Mouse (Mus musculus): ENCODE measurements around the gene Akr1b8.
A peak's percentile ranks its signal among the peaks of the same experiment; 100 is the strongest.
"Not testable (repeated sequence)": the region's sequence is repeated elsewhere in the genome, so short reads cannot be mapped to it uniquely, and the experiment has no call there.

Gene Akr1b8

DNA sequence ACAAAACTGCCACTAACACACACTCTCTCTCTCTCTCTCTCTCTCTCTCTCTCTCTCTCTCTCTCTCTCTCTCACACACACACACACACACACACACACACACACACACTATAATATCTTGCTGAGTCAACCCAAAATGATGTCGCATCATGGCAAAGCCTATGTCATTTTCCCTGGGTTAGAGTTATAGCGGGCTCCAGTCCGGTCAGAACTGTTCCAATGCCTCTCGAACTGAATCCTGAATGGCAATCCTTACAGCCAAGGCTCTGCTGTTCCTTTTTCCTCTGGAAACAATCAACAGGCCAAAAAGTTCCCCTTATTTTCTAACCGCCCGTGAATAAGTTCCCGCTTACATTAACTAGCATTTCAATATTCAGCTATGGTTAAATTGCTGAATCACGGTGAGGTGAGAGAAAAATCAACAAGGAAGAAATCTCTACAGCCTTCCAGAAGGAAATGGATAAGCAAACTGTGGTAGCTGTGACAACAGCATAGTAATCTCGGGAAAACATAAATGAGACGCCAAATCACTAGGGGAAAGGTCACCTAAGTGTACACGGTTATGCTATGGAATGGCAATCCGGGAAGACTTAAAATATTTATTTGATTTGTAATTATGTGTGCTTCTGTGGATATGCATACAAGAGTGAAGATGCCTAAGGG is 3.8 kb upstream of the Akr1b8 start:
- DNase-seq, result no peak

DNA sequence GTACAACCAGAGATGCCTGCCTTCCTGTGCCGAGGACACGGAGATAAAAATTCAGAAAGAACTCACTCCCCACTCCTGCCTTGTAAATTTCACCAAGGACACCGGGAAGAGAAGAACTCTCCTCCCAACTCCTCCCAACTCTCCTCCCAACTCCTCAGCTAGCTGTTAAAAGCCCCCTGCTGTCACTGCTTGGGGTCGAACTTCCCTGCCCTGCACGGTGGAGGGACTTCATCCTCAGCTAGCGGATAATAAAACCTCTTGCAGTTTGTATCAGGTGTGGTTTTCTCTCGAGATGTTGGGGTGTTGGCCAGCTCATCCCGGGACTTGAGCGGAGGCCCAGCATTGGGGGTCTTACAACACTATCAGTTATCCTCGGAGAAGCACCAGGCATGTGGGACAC is 2.4 kb upstream of the Akr1b8 start:
- not testable (repeated sequence) for DNase-seq

DNA sequence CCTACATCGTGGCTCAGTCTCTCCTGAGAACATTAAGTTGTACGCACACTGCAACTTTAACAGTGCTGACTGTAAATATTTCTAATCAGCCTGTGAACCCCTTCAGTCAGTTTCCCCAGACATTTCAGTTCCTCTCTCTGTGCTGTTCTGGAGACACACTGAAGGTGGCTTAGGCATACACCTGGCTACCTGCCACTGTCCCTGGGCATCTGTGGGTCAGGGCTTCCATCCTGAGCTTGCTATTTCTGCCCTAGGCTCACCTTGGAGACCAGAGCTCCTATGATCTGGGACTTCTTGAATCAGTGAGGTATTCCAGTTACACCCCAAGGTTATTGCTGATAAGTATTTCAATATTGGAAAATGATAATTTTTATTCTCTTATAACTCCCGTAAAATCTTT is 1.5 kb upstream of the Akr1b8 start:
- no peak for DNase-seq

DNA sequence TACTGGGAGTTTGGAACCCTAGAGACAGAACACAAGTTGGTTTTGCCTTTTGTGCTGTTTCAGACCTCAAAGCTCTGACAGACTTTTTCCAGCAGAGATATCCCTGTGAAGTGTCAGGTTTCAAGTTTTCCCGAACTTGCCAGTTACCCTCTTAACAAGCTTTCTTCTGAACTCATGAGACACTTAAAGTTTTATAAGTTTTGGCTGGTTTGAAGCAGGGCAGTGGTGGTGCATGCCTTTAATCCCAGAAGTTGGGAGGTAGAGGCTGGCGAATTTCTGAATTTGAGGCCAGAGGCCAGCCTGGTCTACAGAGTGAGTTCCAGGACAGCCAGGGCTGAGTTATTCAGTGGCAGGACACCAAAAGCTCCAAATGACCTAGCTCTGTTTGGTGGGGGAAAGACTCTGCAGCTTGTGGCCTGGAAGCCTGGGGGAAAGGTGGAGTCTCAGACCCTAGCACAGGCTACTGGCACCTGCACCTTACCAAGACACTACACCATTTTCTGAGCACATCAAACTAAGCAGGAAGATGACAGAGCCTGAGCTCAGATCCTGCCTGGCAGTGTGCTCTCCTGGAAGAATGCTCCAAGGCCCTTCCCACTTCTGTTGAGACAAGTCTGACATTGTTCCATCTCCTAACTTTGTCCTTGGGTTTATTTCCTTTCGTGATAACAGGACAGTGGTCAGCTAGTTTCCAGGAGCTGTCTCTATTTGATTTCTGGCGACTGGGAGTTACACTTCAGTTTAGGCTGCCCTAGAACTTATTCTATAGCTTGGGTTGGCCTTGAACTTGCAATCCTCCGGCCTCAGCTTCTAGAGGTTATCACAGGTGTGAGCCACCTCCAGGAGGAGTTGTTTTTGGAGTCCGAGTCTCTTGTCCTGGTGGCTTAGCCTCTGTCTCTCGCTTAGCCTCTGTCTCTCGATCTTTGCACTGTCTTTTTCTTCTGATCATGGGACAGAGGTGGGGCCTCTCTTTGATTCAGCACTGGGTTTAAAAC is 732 bp downstream of the Akr1b8 start:
- DNase-seq, result no peak

DNA sequence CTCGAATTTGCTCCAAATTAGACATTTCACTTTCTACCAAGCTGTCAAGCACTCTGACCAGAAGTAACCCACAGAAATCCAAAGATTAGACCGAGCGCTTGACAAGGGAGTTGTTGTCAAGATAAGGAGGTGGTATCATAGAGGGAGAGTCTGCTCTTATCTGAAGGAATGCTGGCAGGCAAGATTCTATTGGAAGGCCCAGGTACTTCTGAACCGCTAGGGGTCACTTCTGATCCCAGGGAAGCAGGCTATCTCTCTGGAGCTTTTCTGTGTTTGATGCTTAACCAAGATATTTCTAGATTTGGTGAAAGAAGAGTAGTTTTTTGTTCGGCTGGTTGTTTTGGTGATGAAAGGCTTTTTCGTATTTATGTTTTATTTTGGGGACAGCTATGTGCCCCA is 1.4 kb downstream of the Akr1b8 start:
- DNase-seq, result no peak

DNA sequence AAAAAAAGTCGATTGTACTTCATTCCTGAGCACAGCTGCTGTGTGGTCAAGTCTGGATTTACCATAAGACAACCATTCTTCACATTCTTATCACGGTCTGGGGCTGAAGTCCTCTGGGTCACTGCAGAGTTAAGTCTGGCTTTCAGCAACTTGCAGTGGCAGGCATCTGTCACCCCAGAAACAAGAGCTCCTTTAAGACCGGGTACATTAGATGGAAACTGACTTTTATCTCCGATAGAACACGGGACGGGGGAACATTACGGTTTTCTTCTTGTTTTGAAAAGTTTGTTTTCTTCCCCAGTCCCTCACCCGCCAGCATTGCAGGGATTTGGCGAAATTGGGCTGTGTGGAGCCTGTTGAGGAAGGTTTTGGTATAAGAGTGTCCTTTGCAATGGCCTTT is 1.9 kb downstream of the Akr1b8 start:
- DNase-seq, result no peak

DNA sequence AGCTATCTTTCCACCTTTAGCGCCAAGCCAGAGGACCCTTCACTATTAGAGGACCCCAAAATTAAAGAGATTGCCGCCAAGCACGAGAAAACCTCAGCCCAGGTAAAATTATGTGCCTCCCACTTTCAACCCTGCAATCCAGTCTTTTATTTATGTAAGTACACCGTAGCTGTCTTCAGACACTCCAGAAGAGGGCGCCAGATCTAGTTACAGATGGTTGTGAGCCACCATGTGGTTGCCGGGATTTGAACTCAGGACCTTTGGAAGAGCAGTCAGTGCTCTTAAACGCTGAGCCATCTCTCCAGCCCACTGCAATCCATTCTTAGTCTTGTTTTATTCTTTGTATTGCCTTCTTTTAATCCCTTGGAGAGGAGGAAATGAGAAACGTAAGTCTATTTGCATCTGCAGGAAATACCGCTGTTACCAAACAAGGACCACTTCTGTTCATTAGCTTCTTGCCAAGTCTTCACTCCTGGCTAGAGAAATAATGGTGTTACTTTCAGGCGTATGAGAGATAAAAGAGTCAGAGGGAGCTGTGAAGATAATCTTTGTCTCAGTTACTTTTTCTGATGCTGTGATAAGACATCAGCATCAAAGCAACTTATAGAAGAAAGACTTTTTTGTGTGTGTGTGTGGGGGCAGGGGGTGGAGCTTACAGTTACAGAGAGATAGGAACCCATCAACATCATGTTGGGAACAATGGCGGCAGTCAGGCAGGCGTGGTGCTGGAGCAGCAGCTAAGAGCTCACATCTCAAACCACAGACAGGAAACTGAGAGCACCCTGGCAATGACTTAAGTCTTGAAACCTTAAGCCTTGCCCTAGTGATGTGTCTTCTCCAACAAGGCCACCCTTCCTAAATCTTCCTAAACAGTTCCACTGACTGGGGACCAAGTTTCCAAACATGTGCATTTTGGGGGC is 10.6 kb downstream of the Akr1b8 start:
- DNase-seq, result peak; percentile 28 to 60

DNA sequence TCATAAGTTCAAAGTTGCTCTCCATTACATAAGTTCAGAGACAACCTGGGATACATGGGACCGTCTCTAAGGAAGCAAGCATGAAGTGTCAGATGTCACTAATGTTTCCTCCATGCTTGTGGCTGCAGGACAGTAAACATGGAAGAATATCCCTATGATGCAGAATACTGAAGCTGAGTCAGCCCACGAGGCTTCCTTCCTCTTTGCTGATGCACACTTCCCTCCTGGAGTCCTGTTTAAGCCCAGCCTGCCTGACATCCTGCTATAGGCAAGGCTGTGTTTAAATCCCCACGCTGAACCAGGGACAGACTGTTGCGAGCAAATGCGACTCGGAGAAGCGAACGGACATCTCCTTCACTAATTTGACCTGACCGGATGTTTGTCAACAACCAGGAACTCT is 14.1 kb downstream of the Akr1b8 start:
- no peak for DNase-seq

DNA sequence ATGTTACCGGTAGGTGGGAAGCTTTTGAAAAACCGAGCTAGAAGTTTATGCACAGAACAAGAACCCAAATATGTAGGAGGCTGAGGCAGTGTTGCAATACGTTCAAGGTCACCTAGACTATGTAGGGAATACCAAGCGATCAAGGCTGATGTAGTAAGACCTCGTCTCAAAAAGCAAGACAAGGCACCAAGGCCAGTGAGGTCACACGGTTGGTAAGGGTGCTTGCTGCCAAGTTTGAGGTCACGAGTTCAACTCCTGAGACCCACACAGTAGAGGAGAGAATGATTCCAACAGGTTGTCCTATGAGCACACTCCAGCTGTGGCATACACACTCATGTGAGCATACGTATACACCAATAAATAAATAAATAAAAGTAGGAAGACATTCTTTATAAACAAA is 16.2 kb downstream of the Akr1b8 start:
- no peak for DNase-seq

DNA sequence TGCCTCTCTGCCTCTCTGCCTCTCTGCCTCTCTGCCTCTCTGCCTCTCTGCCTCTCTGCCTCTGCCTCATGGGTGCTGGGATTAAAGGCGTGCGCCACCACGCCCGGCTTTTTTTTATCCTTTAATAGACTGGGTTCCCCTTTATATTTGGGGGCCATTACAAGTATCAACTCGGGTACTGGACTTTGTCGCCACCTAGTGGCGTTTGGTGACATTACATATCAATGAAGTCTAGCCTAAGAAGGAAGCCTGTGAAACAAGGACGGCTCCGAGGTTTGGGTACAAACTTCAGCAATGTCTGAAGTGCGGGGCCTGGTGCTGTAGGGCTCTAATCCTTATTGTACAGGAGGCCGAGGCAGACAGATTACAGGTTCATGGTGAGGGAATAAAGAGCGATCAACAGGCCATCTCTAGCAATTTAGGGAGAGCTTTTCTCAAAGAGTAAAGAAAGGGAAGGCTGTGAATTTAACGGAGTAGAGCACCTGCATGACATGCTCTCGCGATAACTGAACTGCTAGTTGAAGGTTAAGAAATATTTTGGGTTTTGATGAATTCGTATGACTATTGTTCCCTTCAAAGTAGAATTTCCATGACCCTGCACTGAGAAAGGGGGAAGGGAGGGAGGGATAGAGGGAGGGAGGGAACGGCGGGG is 17.9 kb downstream of the Akr1b8 start:
- DNase-seq, result peak; percentile 71 to 79

DNA sequence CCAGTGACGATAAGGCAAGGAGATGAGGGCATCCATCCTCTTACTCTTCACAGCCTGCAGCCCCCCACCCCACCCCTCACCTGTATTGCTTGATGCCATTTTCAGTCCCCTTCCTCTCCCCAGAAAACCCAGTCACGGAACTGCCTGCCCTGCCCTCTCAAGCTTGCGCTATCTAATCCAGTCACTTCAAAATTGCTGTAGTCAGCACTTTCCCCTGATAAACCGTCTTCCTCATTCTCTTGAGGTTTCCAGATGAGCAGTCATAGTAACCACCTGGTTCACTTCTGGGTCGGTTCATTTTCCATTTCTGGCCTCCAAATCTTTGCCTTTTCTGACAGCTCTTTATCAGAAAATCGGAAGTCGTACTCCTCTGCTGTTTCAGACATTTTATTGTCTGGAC is 19.9 kb downstream of the Akr1b8 start:
- peak in 1 of 2 experiments; percentile 9 for DNase-seq

DNA sequence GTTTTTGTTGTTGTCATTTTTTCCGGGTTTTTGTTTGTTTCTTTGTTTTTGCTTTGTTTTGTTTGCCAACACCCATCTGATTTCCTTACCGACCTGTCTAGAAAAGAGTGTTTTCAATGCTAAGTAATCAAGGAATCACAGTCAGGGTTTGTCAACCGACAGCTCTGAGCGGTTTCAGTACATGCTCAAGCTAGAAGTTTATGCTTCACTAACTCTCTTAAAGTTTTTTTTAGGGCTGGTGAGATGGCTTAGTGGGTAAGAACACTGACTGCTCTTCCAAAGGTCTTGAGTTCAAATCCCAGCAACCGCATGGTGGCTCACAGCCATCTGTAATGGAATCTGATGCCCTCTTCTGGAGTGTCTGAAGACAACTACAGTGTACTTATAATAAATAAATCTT is 22.0 kb downstream of the Akr1b8 start:
- not testable (repeated sequence) for DNase-seq

DNA sequence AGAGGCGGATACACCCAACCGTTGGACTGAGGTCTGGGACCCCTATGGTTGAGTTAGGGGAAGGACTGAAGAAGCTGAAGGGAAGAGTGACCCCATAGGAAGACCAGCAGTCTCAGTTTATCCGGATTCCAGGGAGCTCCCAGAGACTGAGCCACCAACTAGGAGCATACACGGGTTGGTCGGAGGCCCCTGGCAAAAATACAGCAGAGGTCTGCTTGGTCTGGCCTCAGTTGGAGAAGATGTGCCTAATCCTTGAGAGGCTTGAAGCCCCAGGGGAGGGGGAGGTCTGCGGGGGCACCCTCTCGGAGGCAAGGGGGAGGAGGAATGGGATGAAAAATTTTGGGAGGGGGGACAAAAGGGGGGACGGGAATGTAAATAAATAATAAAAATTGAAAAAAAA is 29.5 kb downstream of the Akr1b8 start:
- peak in 1 of 2 experiments; percentile 7 for DNase-seq

DNA sequence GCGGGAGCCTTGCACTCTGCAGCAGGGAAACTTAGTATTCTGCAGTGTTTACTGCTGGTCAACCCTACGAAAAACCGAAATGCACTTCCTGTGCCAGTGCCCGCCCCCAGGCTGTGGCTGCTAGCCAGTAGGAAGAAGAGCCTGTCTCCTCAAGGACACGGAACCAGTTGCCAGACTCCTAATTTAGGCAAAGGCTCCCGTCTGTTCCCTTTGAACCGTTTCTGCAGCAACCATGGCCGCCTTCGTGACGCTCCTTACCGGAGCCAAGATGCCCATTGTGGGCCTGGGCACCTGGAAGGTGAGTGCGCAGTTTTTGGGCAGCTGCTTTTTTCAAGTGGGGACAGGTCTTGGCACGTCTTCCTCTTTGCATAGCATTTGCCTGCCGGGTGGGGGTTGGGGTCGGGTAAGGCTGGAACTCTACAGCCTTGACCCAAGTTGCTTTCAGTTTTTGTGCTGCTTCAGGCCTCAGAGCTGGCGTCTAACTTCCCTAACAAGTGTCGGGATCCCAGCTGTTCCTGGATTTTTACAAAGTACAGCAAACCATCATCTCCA is 30.3 kb downstream of the Akr1b8 start, which contains the start of gene Akr1b10:
Gene Akr1b10 (plus strand): TSS at position 109 of the 552 bp plus-strand sequence.
- DNase-seq, result peak; percentile 71 to 76

DNA sequence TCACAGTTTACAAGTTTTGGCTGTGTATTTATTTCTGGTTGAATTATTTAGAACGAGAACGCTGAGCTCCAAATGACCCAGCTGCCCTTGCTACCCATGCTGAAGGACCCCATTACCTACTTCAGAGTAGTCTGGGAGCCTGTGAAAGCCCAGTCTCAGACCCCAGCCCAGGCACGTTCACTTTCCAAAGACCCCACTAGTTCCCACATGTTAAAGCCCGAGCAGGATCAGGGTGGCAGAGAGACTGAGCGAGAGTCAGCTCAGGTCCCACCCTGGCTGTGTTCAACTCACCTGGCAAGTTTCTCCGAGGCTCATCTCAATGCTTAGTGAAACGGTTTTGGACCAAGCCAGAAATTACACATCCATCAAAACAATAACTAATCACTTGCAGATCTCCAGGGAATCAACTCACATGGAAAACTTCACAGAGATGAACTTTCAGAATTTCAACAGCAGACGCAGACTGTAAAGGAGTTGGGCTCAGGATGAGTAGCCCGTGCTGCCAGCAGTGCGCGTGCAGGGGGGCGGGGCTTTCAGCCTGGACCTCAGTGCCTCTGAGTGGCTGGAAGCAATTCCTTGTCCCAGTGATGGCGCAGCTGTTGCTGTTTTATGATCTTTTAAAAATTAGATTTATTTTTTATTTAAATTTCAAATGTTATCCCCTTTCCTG is 30.9 kb downstream of the Akr1b8 start:
- peak; percentile 35 to 44 for DNase-seq

DNA sequence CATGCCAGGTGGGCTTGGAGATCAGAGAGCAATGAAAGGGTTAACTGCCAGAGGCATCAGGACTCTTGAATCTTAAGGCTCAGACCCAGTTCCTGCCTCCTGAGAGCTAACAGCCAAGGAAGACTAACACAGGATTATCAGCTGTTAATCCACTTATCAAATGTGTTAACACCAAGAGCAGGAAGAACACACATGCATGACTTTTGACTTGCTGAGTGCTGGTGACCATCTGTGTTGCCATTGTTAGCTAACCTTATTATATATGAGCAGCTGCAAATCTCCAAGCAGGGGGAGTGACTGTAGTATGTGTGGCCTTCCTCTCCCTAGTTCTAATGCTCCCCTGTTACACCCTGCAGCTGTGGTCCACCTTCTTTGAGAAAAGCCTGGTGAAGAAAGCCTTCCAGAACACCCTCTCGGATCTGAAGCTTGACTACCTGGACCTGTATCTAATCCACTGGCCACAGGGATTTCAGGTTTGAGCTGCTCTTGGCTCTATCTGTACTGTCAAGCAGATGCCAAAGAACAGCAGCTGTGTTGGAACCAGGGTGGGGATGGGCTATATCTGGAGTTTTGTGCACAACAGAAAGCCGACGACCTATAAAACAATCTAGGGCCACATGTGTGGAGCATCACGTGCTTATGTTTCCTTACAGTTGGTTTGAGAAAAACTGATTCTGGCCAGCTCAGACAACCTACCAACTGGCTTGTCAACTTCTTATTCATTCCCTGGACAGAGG is 34.7 kb downstream of the Akr1b8 start:
- DNase-seq, result no peak

DNA sequence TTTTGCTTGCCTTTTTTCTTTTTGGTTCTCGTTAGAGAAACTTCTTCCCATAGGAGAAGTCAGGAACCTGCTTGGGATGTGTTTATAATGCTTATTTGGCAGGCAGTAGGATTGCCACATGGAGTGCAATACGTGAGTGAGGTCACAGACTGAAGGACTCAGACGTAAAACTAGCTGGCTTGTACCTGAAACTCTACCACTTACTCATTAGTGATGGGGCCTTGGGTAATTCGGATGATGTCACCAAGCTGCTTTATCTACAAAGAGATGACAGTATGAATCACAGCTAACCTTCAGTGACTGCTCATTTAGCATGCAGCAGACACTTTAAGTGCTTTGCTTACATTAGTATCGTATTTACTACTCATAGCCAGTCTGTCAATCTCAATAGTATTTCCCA is 42.0 kb downstream of the Akr1b8 start:
- DNase-seq, result no peak

DNA sequence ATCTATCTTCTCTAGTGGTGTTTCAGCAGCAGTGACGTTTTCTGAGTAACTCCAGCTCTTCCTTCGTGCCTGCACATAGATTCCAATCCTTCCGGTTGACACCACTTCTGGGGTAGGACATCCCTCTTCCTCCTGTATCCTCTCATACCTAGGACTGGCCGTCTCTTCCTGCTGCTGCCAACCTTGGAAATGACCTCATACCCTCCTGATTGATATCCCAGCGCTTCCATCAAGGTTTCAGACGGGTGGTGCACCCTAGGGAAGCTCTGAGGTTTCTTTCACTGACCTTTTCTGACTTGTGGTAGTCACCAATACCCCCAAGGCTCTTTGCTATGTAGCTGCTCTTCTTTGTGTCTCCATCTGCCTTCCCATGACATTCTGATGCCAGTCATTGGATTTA is 44.5 kb downstream of the Akr1b8 start:
- no peak for DNase-seq

DNA sequence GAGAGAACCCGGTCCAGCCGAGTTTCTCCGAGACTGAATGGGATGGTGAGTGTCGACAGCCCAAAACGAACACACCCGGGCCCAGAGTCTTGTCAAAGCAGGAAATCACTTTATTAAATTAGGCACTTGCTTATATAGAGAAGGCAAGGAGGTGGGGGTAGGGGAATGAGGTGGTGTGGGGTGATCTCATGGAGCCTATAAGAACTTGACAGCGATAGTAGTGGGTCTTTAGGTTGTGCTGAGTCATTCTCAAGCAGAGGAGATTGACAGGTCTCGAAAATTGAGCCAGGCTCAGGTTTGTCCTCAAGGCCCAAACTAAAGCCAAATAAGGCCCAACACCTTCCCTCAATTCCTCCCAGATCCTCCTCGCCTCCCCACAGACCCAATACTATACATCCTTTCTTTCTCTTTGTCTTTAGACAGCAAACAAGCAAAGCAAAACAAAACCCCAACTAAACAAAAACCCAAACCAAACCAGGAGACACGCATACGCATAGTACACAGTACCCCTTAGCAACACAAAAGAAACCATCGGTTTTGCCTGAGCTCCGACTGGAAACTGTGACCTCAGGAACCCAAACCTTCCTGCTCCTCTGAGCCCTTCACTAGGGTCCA is 45.8 kb downstream of the Akr1b8 start:
- no peak for DNase-seq

DNA sequence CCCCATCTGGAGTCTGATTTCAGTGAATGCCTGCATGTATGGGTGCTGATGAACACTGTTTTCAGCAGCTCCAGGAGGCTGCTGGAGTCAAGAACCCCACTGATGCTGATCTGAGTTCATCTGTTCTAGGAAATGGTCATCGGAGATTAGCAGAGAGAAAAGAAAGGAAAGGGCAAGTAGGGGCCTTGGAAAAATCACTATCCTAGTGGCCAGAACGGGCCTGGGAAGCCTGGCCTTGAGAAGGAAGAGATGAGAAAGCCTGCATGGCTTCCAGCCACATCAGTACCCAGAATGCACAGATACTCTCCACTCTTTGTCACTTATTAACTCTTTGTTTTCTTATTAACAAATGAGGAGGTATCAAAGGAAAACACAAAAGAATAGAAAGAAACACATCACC is 46.8 kb downstream of the Akr1b8 start:
- DNase-seq, result no peak
